Mouse (Mus musculus) heart, postnatal 0 days (tissue): ENCODE results near the gene Abhd14b.

ENCODE experiments used
- CTCF ChIP-seq: IDR thresholded peaks from 2 replicates; pipeline ENCODE4 v1.5.1; 2016; ENCODE audit warnings: antibody characterized with exemption, control low read depth, low read depth
- EP300 ChIP-seq: IDR thresholded peaks from 2 replicates; pipeline ENCODE4 v1.6.1; 2016; ENCODE audit warnings: antibody characterized with exemption, low read depth

DNA sequence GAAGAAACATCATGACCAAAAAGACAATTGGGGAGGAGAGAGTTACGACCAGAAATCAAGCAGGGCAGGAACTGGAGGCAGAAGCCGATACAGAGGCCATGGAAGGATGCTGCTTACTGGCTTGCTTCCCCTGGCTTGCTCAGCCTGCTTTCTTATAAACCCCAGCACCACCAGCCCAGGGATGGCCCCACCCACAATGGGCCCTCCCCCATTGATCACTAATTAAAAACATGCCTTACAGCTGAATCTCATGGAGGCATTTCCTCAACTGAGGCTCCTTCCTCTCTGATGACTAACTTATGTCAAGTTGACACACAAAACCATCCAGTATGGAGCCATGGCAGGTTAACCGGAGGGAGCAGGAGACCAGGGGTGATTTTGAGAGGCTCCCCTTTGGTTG, 47.5 kb upstream of the Abhd14b start:
- TF ChIP-seq CTCF (no peak), EP300 (no peak)
